Mouse (Mus musculus) E14TG2a.4 (cell line): ENCODE measurements around the gene Cpn2.

Experiments
- H3K27me3 ChIP-seq: 2 replicates; pipeline ENCODE4 v1.6.1; 2014; ENCODE audit warnings: low read length, control low read depth; ENCODE audit not compliant: insufficient read depth
- H3K36me3 ChIP-seq: 2 replicates; pipeline ENCODE4 v1.6.1; 2014; ENCODE audit warnings: low read length, control low read depth; ENCODE audit not compliant: insufficient read depth
- H3K4me1 ChIP-seq: replicated peaks from 2 replicates; pipeline ENCODE4 v1.6.1; 2014; ENCODE audit warnings: low read depth, low read length, control low read depth
- H3K4me3 ChIP-seq: replicated peaks from 2 replicates; pipeline ENCODE4 v1.5.1; 2014; ENCODE audit warnings: mild to moderate bottlenecking, low read length
- H3K9me3 ChIP-seq: 2 replicates; pipeline ENCODE4 v1.6.1; 2014; ENCODE audit warnings: low read length, control low read depth
- CTCF ChIP-seq: conservative IDR thresholded peaks from 2 replicates; pipeline ENCODE4 v1.5.1; 2014; ENCODE audit warnings: low read length
- NANOG ChIP-seq: IDR thresholded peaks from 2 replicates; pipeline ENCODE4 v1.6.1; 2014; ENCODE audit warnings: borderline replicate concordance, low read length, mixed read lengths
- POU5F1 ChIP-seq: IDR thresholded peaks from 2 replicates; pipeline ENCODE4 v1.6.1; 2014; ENCODE audit warnings: low read length, borderline replicate concordance

Gene Cpn2

DNA sequence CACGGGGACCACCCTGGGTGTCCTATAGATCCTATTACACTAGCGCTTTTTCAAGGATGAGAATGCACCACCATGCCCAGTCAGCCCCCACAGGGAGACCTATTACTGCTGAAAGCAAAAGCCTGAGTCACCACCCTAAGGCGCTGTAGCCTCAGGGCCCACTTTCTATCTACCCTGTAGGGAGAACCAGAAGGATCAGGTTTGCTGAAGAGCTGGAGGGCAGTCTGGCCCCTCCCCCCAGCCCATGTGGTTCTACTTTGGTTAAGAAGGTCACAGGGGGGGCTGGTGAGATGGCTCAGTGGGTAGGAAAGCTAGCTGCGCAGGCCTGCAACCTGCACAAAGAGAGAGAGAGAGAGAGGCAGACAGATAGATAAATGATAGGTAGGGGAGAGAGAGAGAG lies 18.4 kb upstream of the Cpn2 start:
- no peak overlapping the region for H3K4me3 ChIP-seq
- no peaks in the 10 kb centered on the region for H3K36me3 ChIP-seq
- no peaks in the 10 kb centered on the region for H3K9me3 ChIP-seq
- peaks cover 60% of the 10 kb centered on the region for H3K27me3 ChIP-seq
- TF ChIP-seq POU5F1 (no peak), NANOG (no peak), CTCF (no peak)
- H3K4me1 ChIP-seq = peaks cover 58% of the 10 kb centered on the region

DNA sequence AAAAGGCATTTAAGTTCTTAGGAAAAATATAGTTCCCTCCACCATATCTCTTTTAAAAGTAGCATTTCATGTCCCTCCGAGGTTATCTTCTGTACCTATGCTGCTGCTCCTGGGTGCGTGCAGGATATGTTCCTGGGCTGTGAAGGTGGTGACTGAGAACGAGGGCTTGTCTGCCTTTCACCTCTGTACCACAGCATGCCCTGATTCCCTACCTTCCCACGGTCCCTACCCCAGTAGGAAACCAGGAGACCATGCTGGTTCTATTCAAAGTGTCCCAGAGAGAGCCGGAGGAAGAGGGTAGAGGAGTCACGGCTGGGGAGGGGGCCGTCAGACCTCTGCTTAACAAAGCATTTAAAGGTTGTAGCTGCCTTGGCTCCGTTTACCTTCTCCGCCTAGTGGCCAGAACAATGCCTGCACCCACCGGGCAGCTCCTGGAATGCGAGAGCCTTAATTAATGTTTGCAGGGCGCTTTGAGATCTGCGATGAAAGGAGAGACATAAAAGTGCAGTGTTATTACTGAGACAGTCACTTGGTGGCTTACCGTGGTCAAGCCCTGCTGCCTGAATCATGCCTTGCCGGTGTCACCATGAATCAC lies 16.5 kb upstream of the Cpn2 start:
- Histone ChIP-seq H3K9me3 (no peaks in the 10 kb centered on the region), H3K27me3 (peaks cover 51% of the 10 kb centered on the region), H3K36me3 (no peaks in the 10 kb centered on the region), H3K4me3 (peak overlapping the region; percentile 64), H3K4me1 (peaks cover 76% of the 10 kb centered on the region)
- TF ChIP-seq CTCF (peak; percentile 90), NANOG (no peak)

DNA sequence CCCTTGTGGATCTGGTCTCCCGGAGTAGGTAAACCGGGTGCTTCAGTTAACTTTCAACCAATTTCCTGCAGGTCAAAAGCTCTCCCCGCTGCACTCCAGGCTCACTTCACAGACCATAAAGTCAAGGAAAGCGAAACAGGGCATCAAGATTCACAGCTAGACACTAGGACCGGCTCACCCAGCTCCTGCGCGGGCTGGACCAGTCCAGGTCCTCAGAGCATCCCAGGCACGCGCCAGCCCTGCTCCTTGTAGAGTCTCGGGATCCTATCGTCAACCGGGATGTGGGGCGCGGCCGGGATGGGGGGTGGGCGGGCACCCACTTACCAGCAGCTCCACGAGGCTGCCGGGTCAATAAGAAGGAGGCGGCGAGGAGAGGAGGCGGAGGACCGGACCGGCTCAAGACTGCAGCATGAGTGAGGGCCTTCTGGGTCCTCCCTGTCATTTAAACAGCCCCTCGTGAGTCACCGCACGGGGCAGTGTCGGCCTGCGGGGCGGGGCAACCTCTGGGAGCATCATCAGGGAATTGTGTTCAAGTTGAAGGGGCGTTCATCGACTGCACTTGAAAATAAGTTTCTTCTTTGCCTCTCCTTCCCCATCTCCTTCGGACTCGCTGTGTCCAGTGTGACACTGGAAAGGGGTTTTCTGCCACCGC lies 15.7 kb upstream of the Cpn2 start, which contains the start of gene Lrrc15:
Gene Lrrc15, minus strand, starts transcription at position 413 of the 652 bp plus-strand sequence.
- peak within 1 kb of the TSS; percentile 64 for H3K4me3 ChIP-seq
- no peaks in the 10 kb centered on the region for H3K36me3 ChIP-seq
- peaks cover 42% of the 10 kb centered on the region for H3K27me3 ChIP-seq
- TF ChIP-seq CTCF (no peak), POU5F1 (no peak), NANOG (no peak)
- H3K4me1 ChIP-seq = peaks cover 85% of the 10 kb centered on the region
- no peaks in the 10 kb centered on the region for H3K9me3 ChIP-seq

DNA sequence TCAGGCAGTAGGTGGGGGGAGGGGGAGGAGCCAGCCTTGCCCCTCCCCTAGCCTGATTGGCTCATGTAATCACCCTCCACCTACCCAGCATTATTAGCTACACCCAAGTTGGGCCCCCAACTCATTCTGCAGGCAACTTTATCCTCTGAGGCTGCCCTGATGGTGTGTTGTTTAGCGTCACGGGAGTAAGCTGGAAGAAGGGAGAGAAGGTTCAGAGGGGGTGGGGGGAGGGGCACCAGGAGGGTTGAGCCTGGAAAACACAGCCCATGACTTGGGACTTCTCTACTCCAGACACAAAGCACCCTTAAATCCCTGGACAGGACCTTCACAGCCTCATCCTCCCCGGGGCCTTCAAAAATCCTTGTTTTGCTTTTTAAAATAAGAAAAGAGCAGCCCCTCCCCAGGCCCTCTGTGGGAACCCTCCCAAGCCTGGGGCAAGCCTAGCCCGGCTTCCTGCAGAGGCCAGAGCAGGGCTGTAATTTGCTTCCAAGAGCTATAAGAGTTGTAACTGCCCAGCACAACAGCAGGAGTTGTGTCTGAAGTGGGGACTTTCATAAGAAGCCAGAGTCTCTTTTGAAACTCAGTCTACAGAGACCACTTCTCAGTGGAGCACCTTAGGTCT lies 13.5 kb upstream of the Cpn2 start:
- no peaks in the 10 kb centered on the region for H3K36me3 ChIP-seq
- no peak for TF ChIP-seq CTCF
- no peak for TF ChIP-seq POU5F1
- no peak for TF ChIP-seq NANOG
- H3K9me3 ChIP-seq = no peaks in the 10 kb centered on the region
- H3K27me3 ChIP-seq = peaks cover 31% of the 10 kb centered on the region
- peak overlapping the region; percentile 53 for H3K4me3 ChIP-seq
- peaks cover 86% of the 10 kb centered on the region for H3K4me1 ChIP-seq

DNA sequence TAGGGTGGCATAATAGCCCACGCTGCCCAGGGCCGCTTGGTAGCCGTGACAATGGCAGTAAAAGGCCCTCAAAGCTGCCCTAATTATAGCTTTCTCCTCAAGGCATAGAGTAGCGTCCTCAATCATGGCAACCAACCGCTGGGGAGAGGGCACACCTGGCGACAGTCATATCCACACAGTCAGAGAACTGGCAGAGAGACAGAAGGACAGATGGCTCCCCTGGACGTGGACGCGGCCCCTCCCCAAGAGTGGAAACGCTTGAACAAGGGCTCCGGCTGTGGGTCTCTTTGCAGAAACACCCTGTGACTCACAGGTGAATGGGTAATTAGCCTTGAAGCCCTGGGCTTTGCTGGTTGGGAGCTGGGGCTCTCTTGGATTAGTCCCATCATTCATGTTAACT lies 11.1 kb upstream of the Cpn2 start:
- peaks cover 18% of the 10 kb centered on the region for H3K27me3 ChIP-seq
- H3K9me3 ChIP-seq = no peaks in the 10 kb centered on the region
- TF ChIP-seq CTCF = no peak
- TF ChIP-seq POU5F1 = no peak
- TF ChIP-seq NANOG = no peak
- H3K4me1 ChIP-seq = peaks cover 70% of the 10 kb centered on the region
- H3K36me3 ChIP-seq = peaks cover 8% of the 10 kb centered on the region; the same call in 1 of the 2 replicates
- H3K4me3 ChIP-seq = no peak overlapping the region

DNA sequence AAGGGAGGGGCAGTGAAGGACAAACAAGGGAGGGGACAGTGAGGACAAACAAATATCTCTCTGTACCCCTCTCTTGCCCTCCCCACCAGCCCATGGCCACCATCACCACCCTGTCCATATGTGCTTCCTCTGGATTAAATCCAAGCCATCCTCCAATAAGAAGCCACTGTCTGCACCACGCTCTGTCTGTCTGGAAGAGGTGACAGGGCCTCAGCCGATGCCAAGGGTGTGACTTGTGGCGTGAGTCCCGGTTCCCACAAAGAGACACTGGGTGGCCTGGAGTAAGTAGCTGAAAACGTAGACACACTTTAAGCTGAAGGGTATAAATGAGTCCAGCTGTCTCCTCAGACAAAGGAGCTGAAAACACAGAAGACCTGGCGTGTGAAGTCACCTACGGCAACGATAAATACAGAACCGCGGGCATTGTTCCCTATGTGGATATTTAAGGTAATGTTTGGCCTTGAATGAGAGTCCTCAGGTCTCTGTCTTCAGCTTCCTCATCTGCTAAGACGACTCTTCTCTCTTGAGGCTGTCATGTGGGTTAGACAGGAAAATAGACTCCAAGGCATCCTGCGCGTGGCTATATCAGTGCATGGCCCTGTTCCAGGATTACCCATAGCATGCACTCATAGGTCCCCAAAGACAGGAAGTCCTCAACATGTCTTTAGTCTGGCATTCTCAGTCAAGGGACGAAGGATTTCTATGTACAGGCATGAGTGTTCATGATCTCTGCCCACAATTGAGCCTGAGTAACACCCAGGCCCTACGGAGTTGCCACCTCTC lies 8.4 kb upstream of the Cpn2 start:
- Histone ChIP-seq H3K27me3 (no peaks in the 10 kb centered on the region), H3K4me3 (no peak overlapping the region), H3K4me1 (peaks cover 44% of the 10 kb centered on the region), H3K9me3 (no peaks in the 10 kb centered on the region), H3K36me3 (peaks cover 12% of the 10 kb centered on the region; the same call in 1 of the 2 replicates)
- no peak for TF ChIP-seq NANOG
- TF ChIP-seq POU5F1 = no peak
- no peak for TF ChIP-seq CTCF

DNA sequence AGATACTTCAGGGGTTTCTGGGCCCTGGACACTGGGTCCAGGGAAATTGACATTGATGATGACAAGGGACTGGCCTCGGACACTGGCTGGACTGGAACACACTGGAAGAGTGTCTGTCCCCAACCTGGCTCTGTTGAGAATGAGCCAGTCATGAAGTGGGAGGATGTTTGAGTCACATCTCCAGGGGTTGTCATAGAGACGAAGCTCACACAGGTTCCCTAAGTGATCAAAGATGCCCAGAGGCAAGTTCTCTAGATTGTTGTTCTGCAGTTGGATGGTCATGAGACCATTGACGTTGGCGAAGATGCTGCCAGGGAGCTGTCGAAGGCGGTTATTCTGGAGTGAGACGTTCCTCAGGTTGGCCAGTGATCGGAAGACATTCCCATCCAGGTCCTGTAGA lies 5.8 kb upstream of the Cpn2 start:
- H3K27me3 ChIP-seq = 0 out of 2 replicates have a peak, but pooled peaks cover 4% of the 10 kb centered on the region
- TF ChIP-seq CTCF = no peak
- no peak for TF ChIP-seq POU5F1
- no peak for TF ChIP-seq NANOG
- H3K9me3 ChIP-seq = no peaks in the 10 kb centered on the region
- peaks cover 18% of the 10 kb centered on the region for H3K4me1 ChIP-seq
- H3K4me3 ChIP-seq = no peak overlapping the region
- peaks cover 12% of the 10 kb centered on the region; the same call in 1 of the 2 replicates for H3K36me3 ChIP-seq
